Mouse (Mus musculus) cerebellum, postnatal 4 days (tissue): ENCODE measurements around the gene Gpr89.

Experiments used
- DNase-seq, 2 experiments: peaks; one replicate each; pipeline ENCODE4 v3.0.0; 2022; ENCODE audit warnings: low spot score in 2 of 2, mixed read lengths in 1 of 2

Gene Gpr89

DNA sequence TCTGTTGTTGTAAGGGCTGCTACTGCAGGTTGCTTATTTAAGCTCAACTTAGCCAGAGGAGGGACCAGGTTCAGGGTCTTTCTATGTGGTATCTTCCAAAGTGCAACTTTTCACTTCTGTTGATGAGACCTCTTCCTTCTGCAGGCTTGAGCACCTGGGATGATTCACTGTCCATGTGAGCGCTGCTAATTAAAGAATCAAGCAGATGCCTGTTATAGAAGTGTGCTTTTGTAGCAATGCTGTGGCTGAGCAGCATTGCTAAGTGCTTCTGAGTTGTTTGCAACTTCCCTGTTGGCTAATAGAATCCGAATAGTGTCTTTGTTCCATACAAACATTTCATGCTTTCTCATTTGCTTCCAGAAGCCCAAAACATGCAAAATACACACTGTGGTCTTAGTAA, 34.9 kb downstream of the Gpr89 start:
- no peak for DNase-seq

DNA sequence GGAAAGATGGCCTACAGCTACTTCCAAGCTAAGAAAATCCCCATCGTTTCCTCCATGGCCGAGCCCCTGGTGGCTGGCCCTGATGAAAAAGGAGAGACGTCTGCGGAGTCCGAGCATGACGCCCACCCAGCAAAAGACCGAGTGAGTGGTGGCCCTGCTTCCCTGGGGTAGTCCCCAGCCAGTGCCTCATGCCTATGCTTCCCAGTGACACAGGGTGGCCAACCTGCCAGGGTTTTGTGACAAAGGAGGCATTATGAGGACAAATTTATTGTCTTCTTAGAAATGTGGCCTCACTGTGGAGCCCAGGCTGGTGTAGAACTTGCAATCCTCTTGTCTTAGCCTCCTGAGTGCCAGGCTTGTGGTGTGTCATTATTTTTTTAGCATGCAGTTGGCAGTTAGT, 36.1 kb downstream of the Gpr89 start:
- no peak for DNase-seq

GRCm38 (mm10) chr3:96868566-96868965, 36.6 kb downstream of the Gpr89 start:
- no peak for DNase-seq

- no peak for DNase-seq
Measured at GRCm38 (mm10) chr3:96867863-96868262, 37.3 kb downstream of the Gpr89 start.

DNA sequence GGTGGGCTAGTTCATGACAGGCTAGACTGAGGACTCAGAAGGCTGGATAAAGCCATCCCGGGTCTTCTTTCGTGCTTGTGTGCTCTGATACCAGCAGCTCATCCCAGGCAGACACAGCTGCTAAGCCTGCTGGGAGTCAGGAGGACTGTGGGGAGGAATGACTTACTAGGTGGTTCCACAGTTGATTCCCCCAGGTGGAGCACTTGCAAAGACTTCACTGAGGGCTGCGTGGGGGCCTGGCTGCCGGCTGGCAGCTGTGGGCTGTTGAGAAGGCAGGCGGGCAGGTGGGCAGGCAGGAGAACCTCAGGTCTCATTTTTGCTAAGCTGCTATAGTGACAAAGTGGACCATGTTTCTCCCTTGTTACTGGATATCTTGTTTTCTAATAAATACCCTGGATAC, 44.6 kb downstream of the Gpr89 start:
- DNase-seq, result no peak

DNA sequence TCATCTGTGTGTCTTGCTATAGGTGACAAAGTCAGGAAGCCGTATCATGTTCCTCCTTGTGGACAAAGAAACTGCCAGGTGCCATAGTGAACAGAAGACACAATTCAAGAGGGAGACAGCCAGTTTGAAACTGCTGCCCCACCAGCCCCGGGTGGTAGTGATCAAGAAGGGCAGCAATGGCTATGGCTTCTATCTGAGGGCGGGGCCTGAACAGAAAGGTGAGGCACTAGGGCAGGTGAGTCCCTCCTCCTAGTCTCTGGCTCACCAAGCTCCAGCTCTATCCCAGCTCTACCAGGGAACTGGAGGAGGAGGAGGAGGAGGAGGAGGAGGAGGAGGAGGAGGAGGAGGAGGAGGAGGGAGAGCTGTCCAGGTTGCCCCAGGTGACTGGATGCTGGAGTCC, 49.3 kb downstream of the Gpr89 start:
- DNase-seq, result no peak

DNA sequence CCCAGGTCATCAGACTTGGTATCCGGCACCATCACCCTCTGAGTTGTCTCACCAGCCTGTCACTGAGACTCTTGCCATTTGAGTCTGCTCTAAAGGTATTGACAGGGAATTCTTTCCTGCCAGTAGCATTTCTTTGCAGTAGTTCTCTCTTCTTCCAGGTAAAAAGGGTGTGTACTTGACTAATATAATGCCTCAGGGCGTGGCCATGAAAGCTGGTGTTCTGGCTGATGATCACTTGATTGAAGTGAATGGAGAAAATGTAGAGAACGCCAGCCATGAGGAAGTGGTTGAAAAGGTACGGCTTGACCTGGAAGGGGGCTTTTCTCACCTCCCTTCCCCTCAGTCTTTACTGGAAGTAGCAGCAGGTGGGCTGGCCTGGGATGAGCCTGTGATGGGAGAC, 50.8 kb downstream of the Gpr89 start:
- DNase-seq, result no peak

- no peak for DNase-seq
Measured at GRCm38 (mm10) chr3:96852561-96852960, 52.6 kb downstream of the Gpr89 start.

- DNase-seq, result no peak
Measured at GRCm38 (mm10) chr3:96849168-96849727, 55.9 kb downstream of the Gpr89 start.

- no peak for DNase-seq
Measured at GRCm38 (mm10) chr3:96848470-96848869, 56.7 kb downstream of the Gpr89 start.

DNA sequence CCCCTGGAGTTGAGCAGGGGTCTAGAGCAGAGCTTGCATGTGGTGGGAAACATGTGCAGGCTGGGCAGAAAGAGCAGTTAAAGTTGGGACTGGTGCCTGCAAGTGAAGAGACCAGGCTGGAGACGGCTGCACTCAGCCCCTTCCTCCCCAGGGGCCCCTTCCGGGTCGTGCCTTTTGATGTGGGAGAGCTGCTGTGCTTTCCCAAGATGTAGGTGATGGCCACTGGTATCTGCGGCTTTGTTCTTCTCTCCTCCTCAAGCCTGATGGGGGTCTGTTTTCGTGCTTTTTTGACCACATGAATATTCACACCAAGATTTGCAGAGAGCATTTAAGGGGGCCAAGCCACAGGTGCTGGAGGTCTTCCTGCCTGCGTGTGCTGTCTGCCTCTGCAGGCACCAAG, 57.5 kb downstream of the Gpr89 start:
- peak in 1 of 2 experiments; percentile 11 for DNase-seq

- peak in 1 of 2 experiments; percentile 10 for DNase-seq
Measured at GRCm38 (mm10) chr3:96846985-96847384, 58.2 kb downstream of the Gpr89 start.

DNA sequence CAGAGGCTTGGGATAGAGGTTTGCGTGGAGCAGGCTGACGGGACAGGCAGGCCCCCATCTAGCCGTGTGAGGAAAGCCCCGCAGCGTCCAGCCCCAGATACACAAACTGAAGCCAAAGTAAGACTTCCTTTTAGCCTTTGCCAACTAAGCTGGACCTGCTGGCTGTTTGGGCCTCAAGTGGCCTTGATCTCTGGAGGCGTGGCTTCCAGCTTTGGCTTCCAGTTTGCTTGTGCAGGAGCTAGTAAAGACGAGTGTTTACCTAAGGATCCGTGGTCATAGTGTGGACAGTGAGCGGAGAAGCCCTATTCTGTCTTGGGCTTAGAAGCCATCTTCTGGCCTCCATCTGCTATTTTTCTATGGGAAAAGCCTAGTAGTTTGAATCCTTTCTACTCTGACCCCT, 59.3 kb downstream of the Gpr89 start:
- no peak for DNase-seq

DNA sequence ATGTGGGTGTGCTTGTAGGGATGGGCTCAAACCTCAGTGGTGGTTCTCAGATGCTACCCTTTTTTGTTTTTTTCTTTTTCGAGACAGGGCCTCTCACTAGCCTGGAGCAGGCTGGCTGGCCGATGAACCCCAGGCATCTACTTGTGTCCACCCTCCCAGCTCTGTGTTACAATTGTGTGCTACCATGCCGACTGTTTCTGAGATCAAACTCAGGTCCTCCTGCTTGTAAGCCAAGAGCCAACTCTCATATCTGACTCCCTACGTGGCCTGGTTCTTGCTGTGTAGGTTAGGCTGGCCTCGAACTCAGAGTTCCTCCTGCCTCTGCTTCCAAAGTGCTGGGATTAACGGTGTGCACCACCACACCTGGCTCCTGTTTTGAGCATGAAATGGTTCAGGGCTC, 60.0 kb downstream of the Gpr89 start:
- no peak for DNase-seq

DNA sequence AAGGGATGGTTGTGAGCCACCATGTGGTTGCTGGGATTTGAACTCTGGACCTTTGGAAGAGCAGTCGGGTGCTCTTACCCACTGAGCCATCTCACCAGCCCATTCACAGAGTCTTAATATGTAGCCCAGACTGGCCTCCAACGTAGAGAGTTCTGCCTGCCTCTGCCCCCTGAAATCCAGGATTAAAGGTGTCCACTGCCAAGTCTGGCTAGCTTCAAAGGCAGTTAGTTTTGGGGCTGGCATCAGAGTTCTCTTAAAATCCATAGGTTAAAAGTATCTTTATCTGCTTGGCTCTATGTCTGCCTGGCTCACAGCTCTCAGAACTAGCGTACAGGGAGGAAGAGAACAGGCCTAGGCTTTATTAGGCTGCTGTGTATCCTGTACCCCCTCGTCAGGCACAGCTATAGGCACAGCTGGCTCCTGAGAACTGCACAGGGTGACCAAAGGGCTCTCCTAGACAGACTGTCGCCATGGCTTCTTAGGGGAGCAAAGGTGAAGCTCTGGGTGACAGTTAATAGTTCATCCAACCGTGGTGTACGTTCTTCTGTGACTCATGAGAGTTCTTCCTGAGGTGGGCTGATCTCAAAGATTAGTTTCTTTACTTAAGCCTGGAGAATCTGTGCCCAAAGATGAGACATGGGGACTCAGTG, 66.0 kb downstream of the Gpr89 start:
- peak in 1 of 2 experiments; percentile 6 for DNase-seq

DNA sequence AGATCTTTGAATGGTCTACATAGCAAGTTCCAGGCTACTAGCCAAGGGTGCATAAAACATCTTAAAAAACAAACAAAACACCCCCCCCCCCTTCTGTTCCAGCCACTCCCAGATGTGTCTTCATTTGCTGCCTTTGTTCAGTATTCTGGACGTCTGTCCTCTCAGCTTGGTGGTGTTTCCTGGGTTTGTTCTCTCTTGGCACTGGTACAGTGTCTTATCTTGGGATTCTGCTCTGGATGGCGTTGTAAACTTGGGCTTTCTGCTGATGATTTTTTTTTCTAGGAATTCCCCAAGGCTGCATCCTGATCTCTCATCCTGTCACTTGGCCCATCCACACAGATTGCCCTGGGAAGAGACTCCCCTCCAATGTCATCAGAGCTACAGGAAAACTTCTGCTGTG, 68.7 kb downstream of the Gpr89 start:
- DNase-seq, result no peak

DNA sequence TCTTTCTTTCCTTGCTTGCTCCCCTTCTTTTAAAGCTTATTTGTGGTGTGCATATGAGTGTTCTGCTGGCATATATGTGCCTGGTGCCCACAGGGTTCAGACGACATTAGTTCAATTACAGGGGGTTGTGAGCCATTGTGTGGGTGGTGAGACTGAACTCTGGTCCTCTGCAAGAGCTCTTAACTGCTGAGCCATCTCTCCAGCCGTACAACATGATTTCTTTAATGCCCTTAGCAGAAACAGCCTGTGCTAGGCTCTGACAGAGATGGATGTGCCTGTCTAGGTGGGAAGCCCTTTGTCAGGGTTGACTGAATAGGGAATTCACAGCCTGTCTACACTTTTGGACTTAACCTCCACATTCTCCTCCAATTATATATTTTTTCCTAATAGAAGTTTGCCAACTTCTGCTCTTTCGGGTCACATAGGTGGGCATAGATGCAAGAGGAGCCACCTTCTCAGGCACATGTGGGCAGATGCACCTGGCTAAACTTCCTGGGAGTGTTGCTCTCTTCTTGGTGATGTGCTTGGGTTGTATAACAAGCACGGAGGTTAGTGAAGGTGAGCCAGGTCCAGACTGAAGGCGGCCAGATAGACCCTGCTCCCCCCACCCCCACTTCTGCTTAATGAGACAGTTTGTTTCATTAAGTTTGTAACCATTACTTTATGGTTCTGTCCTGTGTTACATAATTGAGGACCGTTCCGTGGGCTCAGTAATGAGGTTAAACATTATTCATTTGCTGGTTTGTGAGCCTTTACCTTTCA, 70.4 kb downstream of the Gpr89 start:
- DNase-seq, result no peak

GRCm38 (mm10) chr3:96832930-96833329, 72.2 kb downstream of the Gpr89 start:
- no peak for DNase-seq

DNA sequence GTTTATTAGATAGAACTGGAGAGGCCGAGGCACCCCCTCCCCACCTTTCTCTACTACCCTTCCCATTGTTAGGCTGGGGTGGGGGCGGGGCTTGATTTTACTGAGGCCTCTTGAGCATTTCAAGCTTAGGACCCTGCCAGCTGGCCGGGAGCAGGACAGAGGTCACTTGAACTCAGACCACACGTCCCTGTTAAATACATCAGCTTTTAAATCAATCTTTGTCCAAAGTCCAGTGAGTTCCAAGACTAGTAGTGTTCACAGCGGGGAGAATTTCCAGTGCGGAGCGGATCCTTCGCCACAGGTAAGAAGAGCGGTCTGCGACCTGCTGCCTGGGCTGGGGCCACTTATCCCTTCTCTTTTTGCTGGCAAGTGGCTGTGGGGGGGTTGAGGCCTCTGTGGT, 75.3 kb downstream of the Gpr89 start:
- no peak for DNase-seq

DNA sequence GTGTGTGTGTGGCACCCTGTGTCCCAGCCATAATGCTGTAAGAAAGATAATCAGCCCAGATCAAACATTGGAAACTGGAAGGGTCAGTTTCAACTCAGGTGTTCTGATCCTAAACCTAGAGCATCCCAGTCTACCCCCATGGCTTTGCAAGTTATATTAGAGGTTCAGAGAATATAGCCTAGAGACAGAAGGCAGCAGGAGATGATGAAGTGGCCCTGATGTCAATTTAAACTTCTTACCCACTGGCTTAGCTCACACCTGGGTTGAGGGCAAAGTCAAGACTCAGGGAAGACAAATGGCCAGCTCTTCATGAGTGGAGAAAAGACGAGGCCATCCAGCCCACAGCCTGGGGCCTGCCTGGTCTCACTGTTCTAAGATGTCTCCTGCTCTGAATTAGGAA, 76.2 kb downstream of the Gpr89 start, which contains the start of the genes Pdzk1 and Cd160:
Gene Pdzk1 (plus strand): TSS at position 301 of the 400 bp plus-strand sequence.
Gene Cd160 (minus strand): TSS at position 368 of the 400 bp plus-strand sequence.
- no peak for DNase-seq

DNA sequence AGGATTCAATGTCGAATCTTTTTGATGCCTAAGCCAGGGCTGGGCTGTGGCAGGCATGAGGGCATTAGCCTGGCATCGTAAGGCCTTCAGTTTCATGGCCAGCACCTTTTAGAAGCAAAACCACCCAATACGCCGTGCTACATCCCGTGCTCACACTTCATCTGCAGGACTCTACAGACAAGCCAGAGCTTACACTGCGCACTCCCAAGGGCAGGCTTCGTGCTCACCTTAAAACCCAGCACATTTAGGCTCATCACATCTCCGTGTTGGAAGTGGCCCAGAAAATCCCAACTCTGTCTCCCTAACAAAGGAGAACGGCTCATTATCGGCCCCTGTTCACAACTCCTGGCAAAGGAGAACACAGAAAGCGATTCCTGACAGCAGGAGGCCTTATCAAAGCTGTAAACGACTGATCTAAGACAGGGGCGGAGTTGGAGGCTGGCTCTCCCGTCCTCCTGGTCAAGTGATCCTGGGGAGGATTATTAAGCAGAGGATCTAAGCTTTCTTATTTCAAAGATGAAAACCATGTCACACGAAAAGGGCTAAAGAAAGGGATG, 76.8 kb downstream of the Gpr89 start:
- no peak for DNase-seq

- no peak for DNase-seq
Measured at GRCm38 (mm10) chr3:96825261-96825660, 79.9 kb downstream of the Gpr89 start.

DNA sequence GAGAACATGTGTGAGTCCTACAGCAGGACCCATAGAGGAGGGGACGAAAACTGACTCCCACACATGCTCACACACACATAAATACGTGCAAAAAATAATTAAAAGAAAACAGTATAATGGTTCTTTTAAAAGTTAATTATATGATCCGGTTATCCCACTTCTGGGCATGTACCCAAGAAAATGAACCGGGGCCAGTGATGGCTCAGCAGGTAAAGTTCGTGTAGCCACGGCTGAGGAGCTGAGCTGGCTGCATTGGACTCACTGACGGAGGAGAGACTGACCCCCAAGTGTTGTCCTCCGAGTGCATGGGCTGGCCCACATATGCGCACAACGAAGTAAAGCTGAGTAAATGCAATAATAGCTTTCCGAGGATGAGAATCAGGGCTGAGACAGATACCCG, 80.5 kb downstream of the Gpr89 start:
- no peak for DNase-seq
